Mouse (Mus musculus) lung, postnatal 0 days (tissue): ENCODE results near the gene Efs. TPM values are rescaled to one million over a fixed set of nuclear protein-coding genes. Genes with fewer than 3 reads are reported as not detected.

Source experiments
- ATAC-seq: fragments of 200-750 bp; cut with Nextera tagmentation; 2 replicates; pipeline ENCODE4 v1.8.0; 2017; ENCODE audit warnings: moderate library complexity
- DNase-seq: peaks from one replicate; pipeline ENCODE4 v3.0.0-alpha.2; 2016; ENCODE audit warnings: low spot score
- H3K27ac ChIP-seq: fragments of 300-500 bp; sonication (generic); 2 replicates; pipeline ENCODE4 v1.5.1; 2014; ENCODE audit warnings: antibody characterized with exemption, mild to moderate bottlenecking, low read length, mixed read lengths
- H3K27me3 ChIP-seq: fragments of 300-500 bp; sonication (generic); replicated peaks from 2 replicates; pipeline ENCODE4 v1.6.1; 2014; ENCODE audit warnings: low read length, mixed read lengths; ENCODE audit not compliant: insufficient read depth
- H3K36me3 ChIP-seq: fragments of 300-500 bp; sonication (generic); 2 replicates; pipeline ENCODE4 v1.6.1; 2014; ENCODE audit warnings: low read length, mixed read lengths; ENCODE audit not compliant: insufficient read depth
- H3K4me1 ChIP-seq: fragments of 300-500 bp; sonication (generic); 2 replicates; pipeline ENCODE4 v1.6.1; 2014; ENCODE audit warnings: antibody characterized with exemption, low read depth, low read length, mixed read lengths; ENCODE audit not compliant: insufficient read depth
- H3K4me2 ChIP-seq: fragments of 300-500 bp; sonication (generic); replicated peaks from 2 replicates; pipeline ENCODE4 v1.6.1; 2014; ENCODE audit warnings: low read depth, mild to moderate bottlenecking, low read length, moderate library complexity, mixed read lengths
- H3K4me3 ChIP-seq: fragments of 300-500 bp; sonication (generic); 2 replicates; pipeline ENCODE4 v1.5.1; 2014; ENCODE audit warnings: low read depth, low read length
- H3K9ac ChIP-seq: fragments of 300-500 bp; sonication (generic); replicated peaks from 2 replicates; pipeline ENCODE4 v1.6.1; 2014; ENCODE audit warnings: low read depth, mild to moderate bottlenecking
- H3K9me3 ChIP-seq: fragments of 300-500 bp; sonication (generic); 2 replicates; pipeline ENCODE4 v1.6.1; 2016; ENCODE audit warnings: low read length, mixed read lengths
- CTCF ChIP-seq: IDR thresholded peaks from 2 replicates; pipeline ENCODE4 v1.5.1; 2016; ENCODE audit warnings: antibody characterized with exemption, mild to moderate bottlenecking
- EP300 ChIP-seq: IDR thresholded peaks from 2 replicates; pipeline ENCODE4 v1.6.1; 2016; ENCODE audit warnings: antibody characterized with exemption, mild to moderate bottlenecking, control low read depth
- WGBS: fragments of 180-500 bp; shearing (Covaris S2); extraction: QIAGEN DNeasy Blood & Tissue Kit; methylation state at CpG from one replicate; pipeline ENCODE4 v1.1.7; 2014; 5-methylcytosine and 5-hydroxymethylcytosine counted together
- polyA plus RNA-seq: library from polyadenylated mRNA; unstranded; fragments of >200 nt; fragmentation: Nextera tagmentation; extraction: Ambion mirVana; gene quantifications from 2 replicates; pipeline ENCODE4 v1.2.1, GENCODE M21; 2015

The Efs gene
- polyA plus RNA-seq, 1 experiment from 2014 or later: 8.5 TPM

DNA sequence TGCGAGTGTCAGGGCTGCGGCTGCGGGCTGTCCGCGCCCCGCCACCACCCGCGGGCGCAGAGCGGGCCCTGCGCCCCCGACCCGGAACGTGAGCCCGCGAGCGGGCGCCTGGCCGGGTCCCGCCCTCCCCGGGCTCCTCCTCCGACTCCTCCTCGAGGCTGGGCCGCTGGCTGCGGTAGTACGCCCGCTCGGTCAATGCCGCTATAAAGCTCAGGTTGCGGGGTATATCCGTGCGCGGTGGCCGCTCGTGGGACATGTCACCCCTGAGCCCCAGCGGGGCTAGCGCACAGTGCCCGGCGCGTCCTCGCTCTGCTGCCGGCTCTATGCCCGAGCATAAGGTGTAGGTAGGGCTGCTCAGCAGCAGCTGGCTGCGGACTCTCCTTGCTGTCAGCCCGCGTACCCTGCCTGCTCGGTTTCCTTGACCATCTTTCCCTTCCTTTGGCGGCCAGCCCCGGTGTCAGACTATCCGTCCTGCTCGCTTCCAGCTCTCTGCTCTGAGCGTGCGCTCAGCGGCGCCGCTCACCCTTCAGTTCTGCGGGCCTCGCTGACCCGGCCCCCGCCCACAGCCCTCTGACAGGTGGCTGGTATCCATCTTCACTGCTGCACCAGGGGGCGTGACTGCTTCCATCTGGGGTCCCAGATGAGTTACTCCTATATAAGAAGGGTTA lies 48.7 kb downstream of the Efs start, which contains the start of gene Ppp1r3e:
Gene Ppp1r3e, minus strand, starts transcription at position 503 of the 668 bp plus-strand sequence.
- Histone ChIP-seq H3K36me3 (no peaks in the 10 kb centered on the region), H3K27me3 (no peaks in the 10 kb centered on the region), H3K27ac (peak within 1 kb of the TSS; percentile 83), H3K4me3 (peak within 1 kb of the TSS; percentile 70), H3K9me3 (no peaks in the 10 kb centered on the region), H3K9ac (peak within 1 kb of the TSS; percentile 54), H3K4me2 (peak within 1 kb of the TSS; percentile 98), H3K4me1 (peaks cover 10% of the 10 kb centered on the region; the same call in 1 of the 2 replicates)
- 2% methylated on average over 44 of the region's 61 CpGs for WGBS
- no peak for TF ChIP-seq CTCF
- TF ChIP-seq EP300: no peak
- ATAC-seq (peak; percentile 78), DNase-seq (peak; percentile 69)

DNA sequence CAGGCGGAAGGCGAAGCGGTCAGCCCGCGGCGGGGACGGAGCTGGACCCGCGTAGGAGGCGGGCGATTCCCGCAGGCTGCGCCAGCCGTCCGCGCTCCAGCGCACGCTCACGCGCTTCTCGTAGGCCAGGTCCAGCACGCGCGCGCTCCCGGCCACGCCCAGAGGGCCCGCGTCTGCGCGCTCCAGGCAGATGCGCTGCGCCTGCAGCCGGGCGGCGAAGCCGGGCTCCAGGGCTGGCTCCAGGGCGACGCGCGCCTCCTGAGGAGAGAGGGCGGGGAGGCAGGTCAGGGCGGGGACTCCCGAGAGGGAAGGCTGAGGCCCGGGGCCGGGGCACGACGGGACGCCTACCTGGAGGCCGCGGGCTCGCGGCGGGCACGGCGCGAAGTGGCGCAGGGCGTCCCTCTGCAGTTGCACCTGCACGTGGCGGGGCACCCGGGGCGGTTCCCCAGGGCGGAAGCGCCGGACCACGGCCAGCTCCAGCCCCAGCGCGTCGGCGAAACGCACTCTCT lies 49.3 kb downstream of the Efs start:
- no peaks in the 10 kb centered on the region for H3K9me3 ChIP-seq
- TF ChIP-seq CTCF: no peak
- no peak for TF ChIP-seq EP300
- H3K4me3 ChIP-seq: peak overlapping the region; percentile 70
- no peaks in the 10 kb centered on the region for H3K27me3 ChIP-seq
- H3K36me3 ChIP-seq: no peaks in the 10 kb centered on the region
- peaks cover 10% of the 10 kb centered on the region; the same call in 1 of the 2 replicates for H3K4me1 ChIP-seq
- H3K27ac ChIP-seq: peak overlapping the region; percentile 83
- DNase-seq: peak; percentile 93
- peak overlapping the region; percentile 54 for H3K9ac ChIP-seq
- under 1% methylated on average over 53 of the region's 72 CpGs for WGBS
- peak; percentile 93 for ATAC-seq
- H3K4me2 ChIP-seq: peak overlapping the region; percentile 98

DNA sequence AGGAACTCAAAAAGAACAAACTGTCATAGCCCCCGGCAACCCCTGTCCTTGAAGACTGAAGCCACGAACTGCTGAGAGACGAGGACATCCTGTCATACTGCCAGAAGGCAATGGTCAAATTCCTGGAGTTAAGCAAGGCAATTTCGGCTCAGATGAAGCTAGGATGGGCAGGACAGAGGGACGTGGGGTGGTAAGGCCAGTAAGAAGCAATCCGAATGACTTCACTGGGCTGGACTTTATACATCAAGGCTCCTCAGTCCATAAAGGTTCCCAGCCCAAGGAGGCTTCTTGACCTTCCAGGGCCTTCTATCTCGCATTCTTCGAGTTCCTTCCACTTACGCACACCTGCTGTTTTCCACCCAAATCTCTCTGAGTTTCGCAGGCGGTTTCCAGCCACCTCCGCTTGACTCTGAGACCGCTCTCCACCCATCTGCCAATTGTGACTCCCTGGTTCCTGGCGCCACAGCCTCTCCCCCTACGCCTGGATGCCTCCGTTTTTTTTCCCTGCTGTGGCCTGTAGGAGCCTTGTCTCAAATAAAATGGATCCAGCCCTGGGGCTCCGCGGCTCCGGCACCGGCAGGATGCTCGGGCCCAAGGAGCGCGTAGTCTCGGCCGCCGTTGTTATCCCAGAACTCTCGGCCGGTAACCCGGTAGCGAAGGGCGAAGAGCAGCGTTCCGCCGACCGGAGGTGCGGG lies 49.9 kb downstream of the Efs start:
- H3K9me3 ChIP-seq: no peaks in the 10 kb centered on the region
- DNase-seq: peak; percentile 49
- peak; percentile 39 for ATAC-seq
- TF ChIP-seq EP300 (no peak), CTCF (no peak)
- peak overlapping the region; percentile 70 for H3K4me3 ChIP-seq
- peak overlapping the region; percentile 98 for H3K4me2 ChIP-seq
- whole genome bisulfite sequencing: 3% methylated on average over 36 of the region's 36 CpGs
- H3K4me1 ChIP-seq: peaks cover 10% of the 10 kb centered on the region; the same call in 1 of the 2 replicates
- peak overlapping the region; percentile 83 for H3K27ac ChIP-seq
- no peaks in the 10 kb centered on the region for H3K27me3 ChIP-seq
- H3K9ac ChIP-seq: peak overlapping the region; percentile 54
- no peaks in the 10 kb centered on the region for H3K36me3 ChIP-seq

DNA sequence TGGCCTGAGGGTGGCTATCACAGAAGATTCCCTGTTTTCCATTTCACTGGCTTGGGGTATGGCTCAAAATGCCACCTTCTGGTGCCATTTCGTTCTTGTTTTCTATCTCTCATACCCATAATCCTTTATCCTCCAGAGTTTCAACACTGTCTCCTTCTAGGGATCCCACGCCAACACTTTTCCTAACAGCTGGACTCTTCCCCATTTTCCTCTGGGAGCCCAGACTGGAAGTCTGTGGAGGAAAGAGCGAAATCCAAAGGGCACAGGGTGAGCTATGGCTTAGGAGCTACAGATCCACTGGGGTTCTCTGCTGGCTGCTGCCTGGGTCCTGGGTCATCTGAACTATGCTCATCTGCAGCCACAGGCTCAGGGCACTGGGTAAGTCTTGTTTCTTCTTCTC lies 51.8 kb downstream of the Efs start:
- Histone ChIP-seq H3K4me1 (peaks cover 10% of the 10 kb centered on the region; the same call in 1 of the 2 replicates), H3K4me3 (no peak overlapping the region), H3K9ac (no peak overlapping the region), H3K27me3 (no peaks in the 10 kb centered on the region), H3K36me3 (no peaks in the 10 kb centered on the region), H3K9me3 (no peaks in the 10 kb centered on the region), H3K4me2 (no peak overlapping the region), H3K27ac (no peak overlapping the region)
- no peak for DNase-seq
- 87% methylated on average over 3 of the region's 3 CpGs for WGBS
- ATAC-seq: no peak
- TF ChIP-seq EP300 (no peak), CTCF (no peak)

DNA sequence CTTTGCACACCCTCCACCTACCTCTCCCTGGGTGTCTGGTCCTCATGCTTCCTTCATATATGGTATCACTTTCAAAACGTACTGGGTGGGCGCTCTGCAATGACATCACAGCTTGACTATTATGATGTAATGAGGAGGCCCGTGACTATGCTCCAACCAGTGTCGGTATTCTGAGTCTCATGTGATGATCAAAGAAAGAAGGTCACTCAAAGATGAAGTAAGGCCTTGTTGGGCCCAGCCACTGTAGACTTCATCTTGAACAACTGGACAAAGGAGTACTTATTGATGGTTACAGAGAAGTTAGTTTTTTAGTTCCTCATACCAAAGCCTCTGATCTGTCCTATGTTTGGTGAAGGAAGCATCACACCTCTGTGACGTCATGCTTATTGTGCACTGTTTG lies 55.1 kb downstream of the Efs start, which contains the start of gene Homez:
Gene Homez, minus strand, starts transcription at position 101 of the 400 bp plus-strand sequence.
- WGBS: 85% methylated on average over 5 of the region's 5 CpGs
- ATAC-seq: no peak
- H3K4me1 ChIP-seq: peaks cover 3% of the 10 kb centered on the region; the same call in 1 of the 2 replicates
- H3K36me3 ChIP-seq: no peaks in the 10 kb centered on the region
- no peak within 1 kb of the TSS for H3K27ac ChIP-seq
- no peak within 1 kb of the TSS for H3K9ac ChIP-seq
- no peak within 1 kb of the TSS for H3K4me3 ChIP-seq
- no peaks in the 10 kb centered on the region for H3K9me3 ChIP-seq
- DNase-seq: no peak
- no peaks in the 10 kb centered on the region for H3K27me3 ChIP-seq
- no peak within 1 kb of the TSS for H3K4me2 ChIP-seq
- TF ChIP-seq CTCF: no peak
- no peak for TF ChIP-seq EP300

DNA sequence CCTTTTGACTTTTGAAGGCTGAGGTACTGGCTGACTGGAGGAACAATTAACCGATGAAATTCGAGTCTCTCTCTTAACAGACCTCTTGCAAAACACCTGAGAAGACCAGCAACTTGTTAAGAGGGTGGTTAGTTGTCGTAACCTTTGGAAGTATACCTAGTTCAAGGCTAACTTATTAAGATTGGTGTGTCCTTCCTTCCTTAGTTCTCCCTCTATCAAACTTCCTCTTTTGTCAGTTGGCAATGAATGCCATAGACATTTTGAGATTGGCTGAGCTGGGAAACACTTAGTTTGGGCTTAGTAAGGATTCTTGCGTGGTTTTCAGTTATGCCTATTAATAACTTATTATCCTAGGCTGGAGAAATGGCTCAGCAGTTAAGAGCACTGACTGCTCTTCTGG lies 57.9 kb downstream of the Efs start:
- Histone ChIP-seq H3K4me3 (no peak overlapping the region), H3K4me1 (peaks cover 3% of the 10 kb centered on the region; the same call in 1 of the 2 replicates), H3K9me3 (no peaks in the 10 kb centered on the region), H3K36me3 (no peaks in the 10 kb centered on the region), H3K27ac (no peak overlapping the region), H3K9ac (no peak overlapping the region), H3K4me2 (no peak overlapping the region), H3K27me3 (no peaks in the 10 kb centered on the region)
- ATAC-seq: no peak
- no peak for DNase-seq
- no peak for TF ChIP-seq EP300
- no peak for TF ChIP-seq CTCF
- WGBS: 69% methylated on average over 4 of the region's 4 CpGs
